Mouse (Mus musculus) forebrain, embryonic 16.5 days (tissue): Measurements from ENCODE around the gene Rab17. TPM values are rescaled to one million over a fixed set of nuclear protein-coding genes. Genes with fewer than 3 reads are reported as not detected.

Experiments
- ATAC-seq: fragments of 200-750 bp; cut with Nextera tagmentation; 2 replicates; pipeline ENCODE4 v1.8.0; 2017; ENCODE audit warnings: mild to moderate bottlenecking, moderate library complexity
- H3K27ac ChIP-seq: fragments of 300-500 bp; sonication (generic); 2 replicates; pipeline ENCODE4 v1.5.1; 2014; ENCODE audit warnings: low read length, control low read depth
- H3K27me3 ChIP-seq: fragments of 300-500 bp; sonication (generic); replicated peaks from 2 replicates; pipeline ENCODE4 v1.6.1; 2014; ENCODE audit warnings: low read length; ENCODE audit not compliant: control insufficient read depth, insufficient read depth
- H3K36me3 ChIP-seq: fragments of 300-500 bp; sonication (generic); 2 replicates; pipeline ENCODE4 v1.6.1; 2014; ENCODE audit not compliant: control insufficient read depth, insufficient read depth
- H3K4me1 ChIP-seq: fragments of 300-500 bp; sonication (generic); replicated peaks from 2 replicates; pipeline ENCODE4 v1.6.1; 2014; ENCODE audit warnings: low read length; ENCODE audit not compliant: control insufficient read depth, insufficient read depth
- H3K4me2 ChIP-seq: fragments of 300-500 bp; sonication (generic); 2 replicates; pipeline ENCODE4 v1.6.1; 2014; ENCODE audit warnings: mild to moderate bottlenecking, low read length, control low read depth
- H3K4me3 ChIP-seq: fragments of 300-500 bp; sonication (generic); replicated peaks from 2 replicates; pipeline ENCODE4 v1.5.1; 2014; ENCODE audit warnings: mild to moderate bottlenecking, low read length, control low read depth
- H3K9ac ChIP-seq: fragments of 300-500 bp; sonication (generic); replicated peaks from 2 replicates; pipeline ENCODE4 v1.6.1; 2014; ENCODE audit warnings: low read depth, low read length, control low read depth
- H3K9me3 ChIP-seq: fragments of 300-500 bp; sonication (generic); 2 replicates; pipeline ENCODE4 v1.6.1; 2016; ENCODE audit warnings: low read length; ENCODE audit not compliant: control insufficient read depth
- WGBS: fragments of 180-500 bp; shearing (Covaris S2); extraction: QIAGEN DNeasy Blood & Tissue Kit; methylation state at CpG from one replicate; pipeline ENCODE4 v1.1.7; 2014; 5-methylcytosine and 5-hydroxymethylcytosine counted together
- polyA plus RNA-seq: library from polyadenylated mRNA; unstranded; fragments of >200 nt; fragmentation: Nextera tagmentation; extraction: Ambion mirVana; gene quantifications from 2 replicates; pipeline ENCODE4 v1.2.1, GENCODE M21; 2015

The Rab17 gene
- polyA plus RNA-seq, 1 experiment from 2014 or later, result 0.27 TPM

GRCm38 (mm10) chr1:90951670-90952069, 17.8 kb downstream of the Rab17 start:
- Histone ChIP-seq H3K9ac (no peak overlapping the region), H3K9me3 (no peaks in the 10 kb centered on the region), H3K4me1 (no peaks in the 10 kb centered on the region), H3K4me3 (no peak overlapping the region), H3K36me3 (no peaks in the 10 kb centered on the region), H3K4me2 (no peak overlapping the region), H3K27me3 (no peaks in the 10 kb centered on the region), H3K27ac (no peak overlapping the region)
- ATAC-seq, result no peak
- 83% methylated on average over 7 of the region's 7 CpGs for WGBS

DNA sequence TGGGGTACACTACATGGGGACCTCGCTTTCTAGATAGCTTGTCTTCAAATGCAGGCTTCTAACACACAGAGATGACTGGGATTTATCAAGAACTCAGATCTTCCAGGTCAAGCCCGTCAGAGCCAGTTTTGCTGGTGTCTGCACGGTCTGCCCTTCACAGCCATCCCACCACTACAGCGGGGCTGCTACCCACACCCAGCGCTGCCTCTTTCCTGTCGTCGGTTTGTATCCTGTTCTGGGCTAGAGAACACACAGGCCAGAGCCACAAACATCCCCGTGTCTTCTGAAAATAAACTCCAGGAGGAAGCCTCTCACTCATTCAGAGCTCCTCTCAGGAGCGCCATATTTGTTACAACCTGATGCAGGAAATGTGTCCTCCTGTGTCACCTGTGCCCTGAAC, 20.2 kb downstream of the Rab17 start:
- no peaks in the 10 kb centered on the region for H3K27me3 ChIP-seq
- H3K4me2 ChIP-seq, result no peak overlapping the region
- no peak overlapping the region for H3K4me3 ChIP-seq
- no peaks in the 10 kb centered on the region for H3K9me3 ChIP-seq
- no peak overlapping the region for H3K9ac ChIP-seq
- ATAC-seq, result no peak
- WGBS, result 79% methylated on average over 9 of the region's 9 CpGs
- H3K4me1 ChIP-seq, result no peaks in the 10 kb centered on the region
- H3K27ac ChIP-seq, result no peak overlapping the region
- H3K36me3 ChIP-seq, result no peaks in the 10 kb centered on the region

DNA sequence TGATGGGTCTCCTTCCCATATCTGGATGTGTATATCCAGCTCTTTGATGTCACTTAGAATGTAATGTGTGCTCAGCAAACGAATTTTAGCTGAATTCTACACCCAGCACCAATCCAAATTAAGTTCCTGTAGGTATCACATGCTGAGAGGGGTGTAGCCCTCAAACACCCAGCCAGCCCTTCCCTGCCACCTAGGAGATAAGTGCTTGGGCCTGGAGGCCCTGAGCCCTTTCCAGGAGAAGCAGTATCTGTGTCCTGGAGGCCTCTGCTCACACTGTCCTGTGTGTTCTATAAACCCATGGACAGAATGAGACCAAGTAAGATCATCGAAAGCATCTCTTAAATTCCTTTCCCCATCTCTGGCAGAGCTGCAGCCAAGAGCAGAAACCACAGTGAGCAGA, 22.2 kb downstream of the Rab17 start:
- Histone ChIP-seq H3K27me3 (no peaks in the 10 kb centered on the region), H3K4me2 (no peak overlapping the region), H3K9ac (no peak overlapping the region), H3K27ac (no peak overlapping the region), H3K9me3 (no peaks in the 10 kb centered on the region), H3K4me3 (no peak overlapping the region), H3K36me3 (no peaks in the 10 kb centered on the region), H3K4me1 (no peaks in the 10 kb centered on the region)
- 71% methylated on average over 2 of the region's 2 CpGs for WGBS
- ATAC-seq, result no peak

DNA sequence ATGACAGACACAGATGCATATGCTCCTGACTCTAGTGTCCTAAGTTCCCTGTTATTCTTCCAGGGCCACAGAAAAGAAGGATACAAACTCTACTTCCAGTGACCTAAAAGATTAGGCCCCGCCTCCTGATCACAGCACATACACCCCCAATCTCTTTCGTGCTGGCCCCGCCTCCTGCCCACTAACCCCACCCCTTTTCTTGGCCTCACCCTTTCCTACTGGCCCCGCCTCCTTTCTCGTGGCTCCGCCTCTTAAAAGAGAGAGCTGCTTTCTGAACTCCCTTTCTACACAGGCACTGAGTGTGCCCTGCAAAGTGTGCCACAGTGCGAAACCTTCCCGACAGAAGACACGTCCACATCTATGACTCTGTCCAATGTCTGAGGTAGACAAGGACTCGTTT, 24.3 kb downstream of the Rab17 start:
- Histone ChIP-seq H3K4me2 (no peak overlapping the region), H3K27ac (no peak overlapping the region), H3K27me3 (no peaks in the 10 kb centered on the region), H3K9me3 (no peaks in the 10 kb centered on the region), H3K36me3 (no peaks in the 10 kb centered on the region), H3K4me3 (no peak overlapping the region), H3K4me1 (no peaks in the 10 kb centered on the region), H3K9ac (no peak overlapping the region)
- ATAC-seq, result no peak
- WGBS, result 60% methylated on average over 10 of the region's 10 CpGs

GRCm38 (mm10) chr1:90939980-90940379, 29.5 kb downstream of the Rab17 start:
- no peak overlapping the region for H3K27ac ChIP-seq
- no peak overlapping the region for H3K9ac ChIP-seq
- no peaks in the 10 kb centered on the region for H3K36me3 ChIP-seq
- no peaks in the 10 kb centered on the region for H3K27me3 ChIP-seq
- no peaks in the 10 kb centered on the region for H3K4me1 ChIP-seq
- no peak for ATAC-seq
- 84% methylated on average over 4 of the region's 4 CpGs for WGBS
- no peaks in the 10 kb centered on the region for H3K9me3 ChIP-seq
- no peak overlapping the region for H3K4me2 ChIP-seq
- no peak overlapping the region for H3K4me3 ChIP-seq

GRCm38 (mm10) chr1:90936990-90937389, 32.5 kb downstream of the Rab17 start:
- no peak overlapping the region for H3K4me2 ChIP-seq
- H3K9me3 ChIP-seq, result no peaks in the 10 kb centered on the region
- no peaks in the 10 kb centered on the region for H3K27me3 ChIP-seq
- H3K27ac ChIP-seq, result no peak overlapping the region
- ATAC-seq, result no peak
- no peak overlapping the region for H3K9ac ChIP-seq
- no peak overlapping the region for H3K4me3 ChIP-seq
- 62% methylated on average over 9 of the region's 9 CpGs for WGBS
- H3K4me1 ChIP-seq, result peaks cover 4% of the 10 kb centered on the region; the same call in 1 of the 2 replicates
- no peaks in the 10 kb centered on the region for H3K36me3 ChIP-seq

DNA sequence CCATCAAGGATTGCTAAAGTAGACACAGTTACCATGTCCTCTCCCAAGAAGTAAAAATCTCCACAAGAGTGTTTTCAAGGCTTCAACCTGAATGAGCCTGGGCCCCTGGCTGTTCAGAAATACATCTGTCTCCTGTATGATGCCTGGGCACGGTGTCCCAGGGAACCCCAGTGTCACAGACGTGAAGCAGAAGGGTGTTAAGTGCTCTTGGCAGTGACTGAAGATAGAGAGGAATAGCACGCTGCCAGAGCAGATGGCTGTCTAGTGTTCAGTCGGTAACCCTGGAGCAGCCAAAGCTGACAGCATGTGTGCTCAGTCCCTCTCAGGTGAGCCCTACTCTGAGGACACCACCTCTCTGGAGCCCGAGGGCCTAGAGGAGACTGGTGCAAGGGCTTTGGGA, 36.5 kb downstream of the Rab17 start:
- peaks cover 8% of the 10 kb centered on the region for H3K4me1 ChIP-seq
- 0 out of 2 replicates have a peak, but pooled peaks have one; percentile 54 for ATAC-seq
- no peak overlapping the region for H3K4me2 ChIP-seq
- WGBS, result 65% methylated on average over 5 of the region's 5 CpGs
- H3K36me3 ChIP-seq, result no peaks in the 10 kb centered on the region
- no peak overlapping the region for H3K27ac ChIP-seq
- H3K4me3 ChIP-seq, result no peak overlapping the region
- peaks cover 4% of the 10 kb centered on the region for H3K27me3 ChIP-seq
- no peaks in the 10 kb centered on the region for H3K9me3 ChIP-seq
- no peak overlapping the region for H3K9ac ChIP-seq

DNA sequence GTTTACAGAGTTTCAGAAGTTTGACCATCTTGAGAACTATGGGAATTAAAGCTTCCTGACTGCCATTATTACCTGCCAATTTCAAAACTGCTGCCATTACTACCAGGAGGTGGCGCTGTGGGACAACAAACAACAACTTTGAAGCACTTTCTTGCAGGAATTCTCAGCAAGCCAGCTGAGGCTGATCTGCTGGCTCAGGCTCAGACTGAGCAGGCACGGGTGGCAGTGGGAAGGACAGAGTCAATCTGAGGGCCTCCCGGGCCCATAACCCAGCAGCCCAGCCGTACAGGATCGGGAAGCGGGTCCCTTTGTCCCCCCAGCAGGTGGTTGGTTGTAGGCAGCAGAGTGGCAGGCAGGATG, 40.9 kb downstream of the Rab17 start:
- H3K4me1 ChIP-seq, result peaks cover 11% of the 10 kb centered on the region
- H3K9me3 ChIP-seq, result no peaks in the 10 kb centered on the region
- H3K36me3 ChIP-seq, result no peaks in the 10 kb centered on the region
- 5% methylated on average over 6 of the region's 6 CpGs for WGBS
- peaks cover 5% of the 10 kb centered on the region for H3K27me3 ChIP-seq
- no peak overlapping the region for H3K27ac ChIP-seq
- H3K9ac ChIP-seq, result no peak overlapping the region
- H3K4me3 ChIP-seq, result no peak overlapping the region
- H3K4me2 ChIP-seq, result no peak overlapping the region
- ATAC-seq, result peak; percentile 63; the same call in 1 of the 2 replicates

- Histone ChIP-seq H3K27me3 (peaks cover 5% of the 10 kb centered on the region), H3K9ac (0 out of 2 replicates have a peak overlapping the region, but pooled peaks have one; percentile 14), H3K27ac (no peak overlapping the region), H3K4me1 (peaks cover 11% of the 10 kb centered on the region), H3K9me3 (no peaks in the 10 kb centered on the region), H3K36me3 (no peaks in the 10 kb centered on the region), H3K4me3 (0 out of 2 replicates have a peak overlapping the region, but pooled peaks have one; percentile 14), H3K4me2 (peak overlapping the region; percentile 40)
- under 1% methylated on average over 23 of the region's 23 CpGs for WGBS
- peak; percentile 36; the same call in 1 of the 2 replicates for ATAC-seq
These were observed 41.4 kb downstream of the Rab17 start for GRCm38 (mm10) chr1:90927929-90928574.

GRCm38 (mm10) chr1:90927308-90927707, 42.2 kb downstream of the Rab17 start:
- no peak for ATAC-seq
- 48% methylated on average over 15 of the region's 15 CpGs for WGBS
- H3K4me3 ChIP-seq, result no peak overlapping the region
- no peak overlapping the region for H3K9ac ChIP-seq
- H3K4me1 ChIP-seq, result peaks cover 7% of the 10 kb centered on the region
- H3K36me3 ChIP-seq, result no peaks in the 10 kb centered on the region
- H3K4me2 ChIP-seq, result no peak overlapping the region
- H3K27ac ChIP-seq, result no peak overlapping the region
- H3K27me3 ChIP-seq, result peaks cover 5% of the 10 kb centered on the region
- H3K9me3 ChIP-seq, result no peaks in the 10 kb centered on the region
